Mouse (Mus musculus) ZHBTc4 (cell line): ENCODE results near the gene Cep295nl.

Experiments used
- DNase-seq: peaks from one replicate; pipeline ENCODE4 v3.0.0-alpha.2; 2011; ENCODE audit warnings: low read depth, low spot score

Gene Cep295nl

DNA sequence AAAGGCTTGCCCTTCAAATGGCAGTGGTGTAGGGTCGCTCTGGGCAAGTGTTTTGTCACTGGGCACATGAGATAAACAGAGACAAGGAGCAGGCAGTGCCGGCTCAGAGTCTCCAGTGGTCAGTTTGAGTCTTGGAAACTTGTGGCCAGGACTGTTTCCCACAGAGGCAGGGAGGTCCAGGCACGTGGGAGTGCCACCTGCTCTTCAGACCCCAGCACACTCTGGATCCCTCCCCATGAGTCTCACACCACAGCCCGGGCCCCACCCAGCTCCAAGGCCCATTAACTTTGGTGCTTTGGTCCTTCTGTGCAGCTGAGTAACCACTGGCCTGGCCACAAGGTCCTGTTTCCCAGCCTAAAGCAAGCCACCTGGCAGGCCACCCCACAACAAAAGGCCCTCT, 20.3 kb downstream of the Cep295nl start:
- DNase-seq, result no peak

DNA sequence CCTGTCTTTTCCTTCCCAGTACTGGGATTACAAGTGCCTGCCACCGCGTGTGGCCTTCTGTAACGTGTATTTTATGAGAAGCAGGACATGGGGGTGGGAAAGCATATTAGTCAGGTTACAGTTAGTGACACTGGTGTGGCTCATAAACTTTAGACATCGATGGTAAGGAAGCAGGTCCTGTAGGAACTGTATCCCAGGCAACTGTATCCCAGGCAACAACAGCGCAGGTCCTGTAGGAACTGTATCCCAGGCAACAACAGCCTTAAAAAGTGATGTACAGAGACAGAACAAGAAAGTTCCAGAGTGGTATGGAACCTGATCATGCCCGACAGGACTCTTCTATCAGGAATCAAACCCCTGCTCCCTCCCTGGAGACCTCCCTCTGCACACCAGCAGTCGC, 20.8 kb downstream of the Cep295nl start:
- no peak for DNase-seq

DNA sequence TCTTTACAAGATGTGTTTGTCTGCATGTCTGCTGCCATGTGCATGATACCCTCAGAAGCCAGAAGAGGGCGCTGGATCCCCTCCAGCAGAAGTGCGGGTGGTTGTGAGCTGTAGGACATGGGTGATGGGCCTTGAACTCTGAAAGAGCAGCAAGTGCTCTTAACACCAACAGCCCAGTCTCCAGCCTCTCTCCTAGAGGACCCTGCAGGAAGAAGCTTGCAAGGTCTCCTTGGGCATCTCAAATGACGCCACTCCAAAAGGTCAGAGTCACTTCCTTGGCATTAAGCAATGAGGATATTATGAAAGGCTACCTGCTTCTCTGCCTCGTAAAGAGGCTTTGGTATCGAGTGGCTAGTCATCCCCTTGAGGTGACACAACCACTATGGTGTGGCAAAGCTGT, 23.6 kb downstream of the Cep295nl start:
- DNase-seq, result peak; percentile 74

DNA sequence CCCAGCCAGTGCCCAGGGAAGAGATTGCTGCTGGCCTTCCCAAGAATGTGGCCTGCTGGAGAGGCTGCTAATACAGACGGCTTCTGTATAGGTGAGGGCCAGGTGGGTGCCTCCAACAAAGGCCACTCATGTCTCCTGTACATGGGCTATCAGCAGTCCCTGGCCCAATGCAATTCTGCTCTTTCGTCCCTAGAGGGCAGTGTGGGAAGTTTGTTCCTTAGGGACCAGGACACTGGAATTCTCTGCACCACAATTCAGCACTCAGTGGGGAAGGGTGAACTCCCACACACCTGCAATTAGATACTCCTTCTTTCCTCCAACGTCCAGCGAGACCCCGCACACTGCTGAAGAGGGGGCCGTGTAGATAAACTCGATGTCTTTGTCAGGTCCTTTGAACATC, 25.2 kb downstream of the Cep295nl start:
- DNase-seq, result peak; percentile 79

DNA sequence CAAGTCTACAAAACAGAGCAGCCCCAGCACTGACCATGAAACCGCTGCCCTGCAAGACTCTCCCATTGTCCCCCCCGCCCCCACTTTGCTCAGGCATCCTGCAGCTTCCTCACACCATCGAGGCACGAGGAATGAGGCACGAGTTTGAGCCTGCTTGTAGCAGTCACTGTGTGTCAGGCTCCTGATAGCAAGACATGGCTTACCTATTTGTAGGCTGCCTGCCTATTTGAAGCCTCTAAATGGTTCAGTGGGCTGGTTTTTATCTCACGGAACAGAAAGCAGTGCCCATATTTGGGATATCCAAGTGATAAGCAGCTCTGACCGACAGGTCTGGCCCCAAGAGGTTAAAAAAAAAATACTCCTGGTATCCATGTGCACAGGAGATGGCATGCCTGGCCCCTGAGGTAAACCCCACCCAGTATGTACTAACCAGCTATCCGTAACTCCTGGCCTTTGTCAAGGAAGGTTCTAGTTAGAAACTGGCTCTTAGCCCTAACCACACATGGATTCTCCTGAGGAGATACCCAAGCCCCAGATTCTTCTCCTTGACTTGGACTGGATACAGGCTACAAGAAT, 26.0 kb downstream of the Cep295nl start:
- DNase-seq, result no peak

DNA sequence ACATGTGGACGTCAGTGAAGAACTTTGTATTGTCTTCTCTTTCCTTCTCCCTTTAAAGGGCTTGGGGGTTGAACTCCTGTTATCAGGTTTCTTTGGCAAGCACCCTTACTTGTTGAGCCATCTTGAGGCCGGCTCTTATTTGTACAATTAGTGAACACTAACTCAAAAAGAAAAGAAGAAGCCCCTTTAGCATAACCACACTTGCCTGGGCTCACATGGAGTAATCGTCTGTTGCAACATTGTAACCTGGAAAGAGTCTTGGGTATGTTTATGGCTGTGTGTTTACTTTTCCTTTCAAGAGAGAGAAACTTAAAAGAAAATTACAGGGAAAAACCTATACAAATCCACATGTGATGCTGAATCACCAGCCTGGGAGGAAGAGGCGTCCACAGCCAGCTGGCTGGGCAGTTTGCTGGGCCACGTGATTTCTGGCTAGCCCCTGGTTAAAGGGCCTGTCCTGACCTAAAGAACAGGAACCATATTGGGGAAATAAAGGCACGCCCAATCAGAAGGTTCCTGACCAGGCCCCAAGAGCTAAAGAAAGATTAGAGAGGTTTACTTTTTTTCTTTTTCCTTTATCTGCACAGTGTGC, 30.1 kb downstream of the Cep295nl start:
- DNase-seq, result no peak

DNA sequence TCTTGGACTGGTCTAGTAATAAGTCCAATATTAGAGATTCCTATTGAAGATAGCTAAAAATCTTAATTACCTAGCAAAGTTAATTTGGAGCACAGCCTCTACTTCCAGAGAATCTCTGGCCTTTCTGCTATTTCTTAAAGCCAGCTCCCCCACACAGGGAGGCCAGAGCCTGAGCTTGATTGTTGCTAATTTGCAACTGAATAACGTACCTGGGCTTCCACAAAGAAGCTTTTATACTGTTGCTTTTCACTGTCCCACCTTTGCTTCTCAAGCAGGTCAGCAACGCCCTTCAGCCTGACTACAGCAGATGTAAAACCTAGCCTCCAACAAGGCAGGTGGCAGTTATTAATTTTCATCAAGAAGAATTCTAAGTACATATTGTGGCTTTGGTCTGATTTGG, 34.3 kb downstream of the Cep295nl start:
- DNase-seq, result peak; percentile 85

DNA sequence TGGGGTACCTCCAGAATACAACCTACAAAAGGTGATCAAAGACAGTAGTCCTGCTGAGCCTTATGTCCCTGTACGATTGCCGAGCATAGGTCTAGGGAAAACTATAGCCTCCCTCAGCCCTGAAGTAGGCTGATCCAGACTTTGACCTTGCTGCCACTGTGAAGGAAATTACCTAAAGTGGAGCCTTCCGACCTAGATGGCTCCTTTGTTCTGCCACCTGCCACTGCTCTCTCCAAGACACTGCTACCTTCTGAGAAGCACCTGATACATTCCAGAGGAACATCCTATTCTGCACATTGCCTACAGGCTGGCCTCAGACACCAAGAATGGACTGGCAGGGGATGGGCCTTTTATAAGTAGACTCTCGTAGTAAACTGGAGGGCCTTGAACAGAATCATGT, 38.3 kb downstream of the Cep295nl start:
- DNase-seq, result peak; percentile 77

DNA sequence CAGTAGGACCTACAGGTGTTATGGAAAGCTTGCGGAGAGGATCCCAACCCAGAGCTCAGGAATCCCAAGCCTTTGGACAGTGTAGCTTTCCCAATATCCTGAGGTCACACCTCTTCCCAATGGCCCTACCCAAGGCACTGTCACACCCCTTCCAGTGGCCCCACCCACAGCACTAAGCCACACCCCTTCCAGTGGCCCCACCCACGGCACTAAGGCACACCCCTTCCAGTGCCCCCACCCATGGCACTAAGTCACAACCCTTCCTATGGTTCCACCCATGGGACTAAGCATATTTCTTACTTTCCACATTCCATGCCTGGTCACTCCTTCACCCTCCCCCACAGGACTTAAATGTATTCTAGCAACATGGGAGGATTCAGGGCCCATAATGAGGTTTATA, 43.5 kb downstream of the Cep295nl start:
- peak; percentile 86 for DNase-seq

DNA sequence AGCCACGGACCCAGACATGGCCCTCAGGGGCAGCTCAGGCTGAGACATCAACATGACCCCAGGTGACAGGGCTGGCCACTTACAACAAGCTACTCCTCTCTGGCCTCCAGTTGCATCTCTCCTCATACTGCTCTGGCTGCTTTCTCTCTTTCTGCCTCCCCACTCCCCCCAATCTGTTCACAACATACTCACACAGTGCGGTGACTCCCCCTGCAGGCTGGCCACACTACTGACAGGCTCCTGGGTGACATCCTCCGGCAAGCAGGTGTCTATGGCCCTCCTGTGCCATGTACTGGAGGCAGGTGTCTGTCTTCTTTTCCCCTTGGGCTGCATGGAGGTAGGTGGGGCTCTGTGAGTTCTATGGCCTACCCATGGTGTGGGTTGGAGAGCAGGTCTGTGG, 44.3 kb downstream of the Cep295nl start:
- DNase-seq, result peak; percentile 48

DNA sequence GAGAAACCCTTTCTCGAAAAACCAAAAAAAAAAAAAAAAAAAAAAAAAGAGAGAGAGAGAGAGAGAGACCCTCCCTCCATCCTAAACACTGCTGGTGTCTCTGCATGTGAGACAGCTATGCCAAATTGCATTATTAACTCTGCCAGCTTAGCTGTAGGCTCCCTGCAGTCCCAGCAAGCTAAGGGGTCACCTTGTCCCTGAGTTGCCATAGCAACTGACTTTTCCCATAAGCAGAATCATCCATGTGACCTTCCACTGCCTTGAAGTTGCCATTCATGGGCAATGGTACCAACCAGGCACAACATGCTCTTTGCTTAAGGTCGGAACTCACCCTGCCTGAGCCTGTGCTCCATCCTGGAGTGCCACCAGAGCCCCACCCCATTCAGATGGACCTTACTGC, 47.3 kb downstream of the Cep295nl start:
- DNase-seq, result no peak

DNA sequence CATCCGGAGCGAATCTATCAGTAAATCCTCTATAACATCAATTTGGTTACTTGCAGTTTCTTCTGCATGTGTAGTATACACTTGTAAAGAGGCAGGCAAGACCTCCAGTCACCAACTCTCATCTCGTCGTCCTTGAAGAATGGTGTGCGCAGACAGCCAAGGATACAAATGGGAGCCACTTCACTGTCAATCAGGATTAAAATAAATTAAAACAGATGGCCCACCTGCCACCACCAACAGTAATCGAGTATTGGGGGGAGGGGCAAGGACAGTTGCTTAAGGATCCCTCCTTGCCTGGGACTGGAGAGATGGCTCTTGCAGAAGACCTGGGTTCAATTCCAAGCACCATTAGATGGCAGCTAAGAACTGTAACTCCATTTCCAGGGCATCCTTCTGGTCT, 49.6 kb downstream of the Cep295nl start:
- no peak for DNase-seq

DNA sequence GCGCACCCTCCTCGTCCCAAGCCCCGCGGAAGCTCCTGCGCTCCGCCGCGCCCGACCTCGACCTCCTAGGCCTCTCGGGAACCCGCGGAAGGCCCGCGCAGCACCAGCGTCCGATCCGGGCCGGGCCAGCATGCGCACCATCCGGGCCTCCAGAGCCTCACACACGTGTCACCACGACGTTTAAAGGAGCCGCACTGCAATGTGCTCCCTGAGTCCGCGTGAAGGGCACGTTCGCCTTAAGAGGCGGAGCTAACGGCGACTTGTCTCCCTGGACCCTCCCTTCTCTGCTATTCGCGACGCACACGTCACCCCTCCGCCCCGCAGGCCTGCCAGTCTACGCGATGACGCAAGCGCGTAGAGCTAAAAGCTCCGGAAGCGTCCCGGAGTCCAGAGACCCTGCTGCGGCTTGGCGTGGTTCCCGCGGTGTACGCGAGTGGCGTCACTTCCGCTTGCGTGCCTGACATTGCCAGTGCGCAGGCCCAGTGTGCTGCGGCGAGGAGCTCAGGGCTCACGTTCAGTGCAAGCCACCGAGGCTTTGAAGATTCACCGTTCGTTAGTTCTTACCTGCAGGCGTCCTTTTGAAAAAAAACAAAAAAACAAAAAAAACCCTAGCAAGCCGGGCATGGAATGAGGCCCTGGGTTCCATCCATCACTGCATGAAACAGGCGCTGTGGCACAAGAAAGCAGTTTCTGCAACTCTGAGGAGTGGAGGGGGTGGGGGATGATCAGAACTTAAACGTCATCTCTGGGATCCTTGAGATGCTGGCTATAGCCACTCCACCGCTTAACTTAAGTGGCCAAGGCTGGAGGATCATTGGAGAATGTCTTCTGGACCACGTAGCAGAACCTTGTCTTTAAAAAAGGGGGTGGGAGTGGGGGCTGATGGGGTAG, 52.1 kb downstream of the Cep295nl start, which contains the start of gene Usp36:
TSS of gene Usp36 (minus strand) at position 246 of the 891 bp plus-strand sequence.
- peak; percentile 100 for DNase-seq

DNA sequence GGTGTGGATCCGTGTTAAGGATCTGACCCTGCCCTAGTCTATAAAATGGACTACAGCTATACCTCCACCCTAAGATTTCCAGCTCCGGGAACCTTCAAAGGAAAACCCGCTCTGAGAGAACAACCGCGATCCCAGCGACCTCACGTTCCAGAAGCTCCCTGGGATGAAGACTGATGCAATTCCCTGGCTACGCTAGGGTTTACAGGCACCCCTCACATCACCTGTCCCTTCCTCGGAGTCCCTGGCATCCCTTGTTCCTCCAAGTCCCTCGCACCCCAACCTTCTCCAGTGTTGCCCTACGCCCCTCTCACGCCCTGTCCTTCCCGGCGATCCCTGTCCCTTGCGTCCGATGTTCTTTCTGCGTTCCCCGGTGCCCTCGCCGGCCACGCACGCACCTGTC, 52.7 kb downstream of the Cep295nl start:
- DNase-seq, result peak; percentile 51

DNA sequence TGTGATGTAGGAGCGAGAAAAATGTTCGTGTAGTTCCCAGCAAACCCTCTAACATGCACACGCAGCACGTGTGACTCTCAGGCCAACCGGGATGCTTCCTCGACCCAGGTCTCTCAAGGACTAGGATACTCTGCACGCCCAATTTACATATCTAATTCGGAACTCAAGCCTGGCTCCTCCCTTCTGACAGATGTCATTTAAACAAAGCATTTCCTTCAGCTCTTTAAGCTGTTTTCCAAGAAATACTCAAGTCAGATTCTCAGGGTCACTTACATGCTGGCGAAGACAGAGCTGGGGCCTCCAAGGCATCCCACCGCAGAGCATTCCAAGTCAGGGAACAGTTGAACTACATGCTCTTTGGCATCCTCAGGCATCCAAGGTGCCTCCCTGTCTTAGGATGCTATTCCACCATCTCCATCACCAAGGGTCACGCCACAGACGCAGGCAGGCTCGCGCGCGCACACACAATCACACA, 53.2 kb downstream of the Cep295nl start:
- peak; percentile 77 for DNase-seq

DNA sequence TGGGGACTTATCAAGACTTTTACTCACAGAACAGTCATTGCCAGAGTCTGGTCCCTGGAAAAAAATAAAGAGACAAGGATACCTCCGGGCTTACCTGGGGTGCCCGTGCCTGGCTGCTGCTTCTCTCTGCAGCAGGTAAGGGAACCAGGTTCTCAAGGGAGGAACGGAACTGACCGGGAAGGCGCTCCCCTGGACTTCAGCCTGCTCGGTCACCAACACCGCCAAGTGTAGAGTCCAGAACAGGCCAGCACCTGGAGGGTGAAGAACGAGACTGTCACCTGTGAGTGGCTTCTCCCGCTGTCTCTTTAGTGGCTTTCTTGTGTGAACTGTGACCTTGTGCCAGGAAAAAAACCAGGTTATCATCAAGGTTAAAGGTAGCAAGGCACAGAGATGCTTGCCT, 54.7 kb downstream of the Cep295nl start:
- no peak for DNase-seq

DNA sequence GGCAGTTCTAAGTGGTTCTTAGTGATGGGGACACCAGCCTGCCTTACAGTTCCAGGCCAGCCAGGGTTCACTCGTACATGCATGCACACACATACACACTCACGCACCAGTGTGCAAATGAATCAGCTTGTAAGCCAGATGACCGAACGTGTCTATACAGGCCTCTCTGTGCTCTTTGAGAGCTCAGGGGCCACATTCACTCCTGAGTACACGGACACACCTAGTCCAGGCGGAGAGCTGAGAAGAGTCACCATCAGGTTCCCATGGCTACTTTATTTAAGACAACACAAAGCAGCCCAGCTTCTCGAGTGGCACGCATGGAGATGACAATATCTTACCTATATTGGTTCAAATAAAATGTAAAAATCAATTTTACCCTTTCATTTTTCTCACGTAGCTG, 55.9 kb downstream of the Cep295nl start:
- DNase-seq, result no peak

DNA sequence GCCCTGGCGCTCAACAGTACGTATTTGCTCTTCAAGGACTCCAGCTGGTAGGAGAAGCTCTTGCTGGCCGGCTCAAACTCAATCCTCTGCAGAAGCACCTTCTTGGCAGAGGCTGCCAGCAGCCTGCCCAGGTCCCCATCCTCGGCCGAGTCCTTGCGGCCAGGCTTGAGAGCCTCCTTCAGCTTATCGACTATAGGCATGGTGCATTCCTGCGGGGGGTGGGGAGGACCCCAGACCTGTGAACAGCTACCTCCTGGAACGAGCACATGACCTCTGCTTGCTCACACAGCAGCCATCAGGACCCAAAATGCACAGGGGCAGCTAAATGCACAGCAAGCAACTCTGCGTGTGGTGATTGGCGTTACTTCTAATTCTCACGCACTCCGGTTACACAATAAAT, 56.5 kb downstream of the Cep295nl start:
- DNase-seq, result no peak
